Mouse (Mus musculus) E14TG2a.4 (cell line): ENCODE data around the gene Prkcd.

ENCODE experiments used
- CTCF ChIP-seq: conservative IDR thresholded peaks from 2 replicates; pipeline ENCODE4 v1.5.1; 2014; ENCODE audit warnings: low read length
- NANOG ChIP-seq: IDR thresholded peaks from 2 replicates; pipeline ENCODE4 v1.6.1; 2014; ENCODE audit warnings: borderline replicate concordance, low read length, mixed read lengths

GRCm38 (mm10) chr14:30654691-30655228 lies 28.8 kb upstream of the Prkcd start:
- TF ChIP-seq CTCF = no peak
- no peak for TF ChIP-seq NANOG
